Mouse (Mus musculus) cerebellum, postnatal 36 days (tissue): ENCODE measurements at regions not wholly inside any gene's neighbourhood (a gene's known extent, or its start where the extent isn't known, plus 50 kb on each side); places are given as distances from the start of the nearest gene placed in this dataset.

ENCODE experiments used
- DNase-seq, 2 experiments: peaks; one replicate each; pipeline ENCODE4 v3.0.0; 2021 to 2022; ENCODE audit warnings: mixed read lengths in 2 of 2

DNA sequence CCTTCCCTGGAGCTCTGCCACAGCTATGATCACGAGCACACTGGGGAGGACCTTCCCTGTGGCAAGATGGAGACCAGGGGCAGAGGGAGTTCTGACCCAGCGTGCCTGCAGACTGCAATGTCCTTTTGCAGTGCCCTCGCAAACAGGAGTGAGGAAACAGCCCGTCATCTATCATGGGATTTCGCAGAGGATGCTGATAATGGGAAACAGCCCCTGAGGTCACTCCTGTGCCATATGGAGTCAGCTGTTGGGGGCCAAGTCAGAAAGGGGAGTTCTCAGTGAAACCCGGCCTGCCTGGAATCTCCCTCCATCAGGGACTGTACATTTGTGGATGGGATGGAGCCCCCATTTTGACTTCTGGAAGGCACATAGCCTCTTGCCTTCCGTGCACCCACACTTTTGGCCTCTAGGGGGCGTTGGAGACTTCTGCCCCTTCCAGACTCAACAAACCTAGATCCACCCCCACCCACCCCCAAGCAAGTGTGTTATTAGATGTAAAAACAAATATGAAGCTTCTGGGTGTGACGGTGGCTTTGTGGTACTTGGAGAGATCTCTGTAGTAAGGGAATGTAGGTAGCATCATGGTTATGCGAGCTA is 98.1 kb downstream of the Kdr start:
- DNase-seq = no peak

DNA sequence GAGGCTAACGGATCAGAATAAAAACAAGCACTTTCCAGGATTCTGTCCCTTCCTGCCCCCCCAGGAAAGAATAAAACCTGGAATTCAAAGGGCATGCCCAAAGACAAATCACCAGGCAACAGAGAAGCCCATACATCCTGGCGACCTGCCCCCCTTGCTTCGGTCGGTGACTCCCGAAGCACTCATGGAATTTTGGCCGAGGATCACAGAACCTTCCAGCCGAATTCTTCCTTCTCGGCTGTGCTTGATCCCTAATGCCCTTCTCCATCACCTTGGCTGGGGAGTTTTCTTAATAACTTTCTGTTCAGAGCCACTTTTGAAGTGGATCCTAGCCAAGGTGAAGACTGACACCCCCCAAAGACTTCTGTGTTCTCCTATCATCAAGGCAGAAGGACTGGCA is 99.9 kb downstream of the Kdr start:
- no peak for DNase-seq

DNA sequence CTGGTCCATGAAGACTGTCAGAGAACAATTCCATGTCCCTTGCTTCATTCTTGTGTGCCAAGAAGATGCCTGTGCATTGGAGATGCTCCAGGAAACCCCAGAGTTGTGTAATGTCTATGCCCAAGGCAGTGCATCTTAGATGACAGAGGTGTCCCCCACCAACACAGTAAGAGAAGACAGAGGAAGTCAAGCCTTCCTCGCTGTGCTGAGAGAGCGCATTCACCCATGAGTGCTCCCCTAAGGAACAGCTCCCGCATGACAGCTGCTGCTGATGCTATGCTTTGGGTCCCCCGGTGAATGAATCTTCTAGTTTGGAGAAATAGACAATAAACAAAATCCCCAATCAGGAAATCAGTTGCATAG is 100.7 kb downstream of the Kdr start:
- DNase-seq = no peak

DNA sequence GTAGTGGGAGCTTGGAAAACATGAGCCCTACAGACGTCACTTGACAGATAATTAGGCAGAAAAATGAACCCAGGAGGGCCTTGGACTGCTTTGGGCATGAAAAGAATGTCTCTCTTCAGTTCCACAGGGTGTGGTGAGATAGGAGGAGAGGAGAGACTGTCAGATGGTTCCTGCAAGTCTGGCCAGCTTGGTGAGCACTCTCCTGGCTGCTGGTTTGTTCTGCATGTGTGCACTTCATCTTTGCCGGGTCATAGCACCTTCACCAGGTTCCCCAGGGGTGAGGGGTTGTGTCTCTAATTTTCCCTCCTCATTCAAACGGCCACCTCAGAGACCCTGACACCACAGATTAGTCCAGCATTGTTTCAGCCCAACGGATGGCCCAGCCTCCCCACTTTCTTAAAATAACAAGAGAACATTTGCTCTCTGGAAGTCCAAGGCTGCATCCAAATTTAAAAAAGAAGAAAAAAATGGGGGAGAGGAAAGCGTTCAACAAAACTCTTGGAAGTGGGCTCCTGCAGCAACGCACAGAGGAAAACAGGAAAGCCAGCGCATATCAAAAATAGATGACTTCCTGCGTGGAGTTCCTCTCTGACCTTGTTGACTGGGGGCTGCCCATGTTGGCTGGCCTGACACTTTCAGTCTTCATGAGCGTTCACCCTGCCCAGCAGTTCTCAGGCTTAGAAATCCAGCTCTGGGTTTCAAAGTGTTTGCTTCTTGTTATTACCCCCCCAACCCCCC is 101.2 kb downstream of the Kdr start:
- DNase-seq = no peak

DNA sequence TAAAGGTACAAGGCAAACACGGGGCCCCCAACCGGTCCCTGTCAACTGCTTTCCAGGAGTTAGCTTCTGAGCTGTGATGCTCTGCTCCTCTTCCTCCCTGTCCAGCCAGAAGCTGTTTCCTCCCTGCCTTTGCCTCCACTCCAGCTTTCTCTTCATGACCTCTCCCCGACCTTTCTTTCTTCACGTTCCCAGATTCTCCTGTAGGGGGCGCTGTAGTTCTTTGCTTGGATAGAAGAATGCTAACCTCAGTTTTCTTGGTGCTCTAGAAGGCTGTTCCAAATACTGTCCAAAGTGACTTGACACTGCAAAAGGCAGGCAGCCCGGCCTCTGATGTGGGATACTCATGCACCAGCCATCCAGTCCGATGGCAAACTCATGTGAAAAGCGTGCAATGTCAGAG is 107.1 kb downstream of the Kdr start:
- peak; percentile 40 to 64 for DNase-seq

DNA sequence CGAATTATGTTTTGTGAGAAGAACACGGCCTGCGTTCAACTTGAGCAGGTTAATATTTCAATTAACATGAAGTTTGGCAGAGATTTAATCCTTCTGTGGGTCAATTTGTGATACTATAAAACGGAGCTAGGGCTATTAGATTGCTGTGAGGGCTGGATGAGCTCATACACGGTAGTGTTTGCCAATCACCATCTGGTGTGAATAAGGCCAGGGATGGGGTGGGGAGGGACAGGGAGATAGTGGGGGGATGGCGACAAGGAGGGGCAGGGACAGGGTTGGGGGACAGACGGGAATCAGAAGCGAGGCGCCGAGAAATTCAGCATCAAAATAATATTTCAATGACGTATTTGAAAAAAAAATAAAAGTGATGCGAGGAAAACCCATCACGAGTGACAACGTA is 107.6 kb downstream of the Kdr start:
- no peak for DNase-seq

DNA sequence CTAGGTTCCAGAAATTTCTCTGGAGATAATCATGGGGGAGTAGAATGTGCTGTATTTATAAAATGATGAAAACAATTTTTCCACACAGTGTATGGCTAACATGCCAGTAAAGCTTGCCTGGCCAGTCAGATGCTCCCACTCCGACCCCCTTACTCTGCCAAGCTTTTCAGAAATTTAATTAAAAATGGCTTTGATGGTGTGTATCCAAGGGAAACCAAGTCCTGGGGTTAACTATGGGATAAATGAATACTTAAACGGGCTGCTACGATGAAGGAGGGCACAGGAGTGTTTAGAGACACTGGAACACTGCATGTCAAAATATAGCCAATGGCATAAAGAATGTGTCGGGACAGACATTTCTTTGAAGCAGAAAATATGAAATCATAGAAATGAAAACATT is 108.7 kb downstream of the Kdr start:
- DNase-seq = no peak

DNA sequence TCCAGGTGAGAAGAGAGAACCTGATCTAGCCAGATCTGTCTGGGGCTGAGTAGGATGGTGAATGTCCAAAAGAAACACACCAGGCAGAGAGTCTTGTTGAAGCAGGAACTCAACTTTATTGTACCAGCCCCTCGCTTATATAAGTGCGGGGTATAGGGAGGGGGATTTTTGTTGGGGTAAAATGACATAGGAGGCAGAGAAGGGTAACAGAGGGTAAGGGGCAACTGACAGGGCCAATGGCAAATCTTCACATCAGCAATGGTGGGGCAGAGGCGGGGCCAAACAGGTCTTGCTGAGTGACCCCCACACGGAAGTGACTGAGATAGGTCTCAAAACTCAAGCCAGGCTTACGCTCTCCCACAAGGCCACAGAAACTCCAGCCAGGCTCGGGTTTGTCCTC is 113.2 kb downstream of the Kdr start:
- no peak for DNase-seq

DNA sequence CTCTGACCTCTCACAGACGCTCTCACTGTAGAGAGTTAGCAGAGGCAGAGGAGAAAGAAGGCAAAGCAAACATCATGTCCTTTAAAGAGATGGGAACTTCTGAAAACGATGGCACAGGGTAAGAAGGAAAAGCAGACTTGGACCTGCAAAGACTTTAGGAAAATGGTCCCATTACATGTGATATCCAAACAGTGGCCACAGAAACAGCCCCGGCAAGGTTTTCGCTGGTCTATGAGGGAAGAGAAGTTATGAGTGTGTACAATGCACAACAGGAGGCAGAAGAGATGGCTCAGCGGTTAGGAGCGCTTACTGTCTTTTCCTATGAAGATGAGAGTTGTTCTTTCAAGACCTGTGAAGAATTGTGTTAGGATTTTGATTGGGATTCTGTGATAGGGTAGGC is 114.9 kb downstream of the Kdr start:
- no peak for DNase-seq

DNA sequence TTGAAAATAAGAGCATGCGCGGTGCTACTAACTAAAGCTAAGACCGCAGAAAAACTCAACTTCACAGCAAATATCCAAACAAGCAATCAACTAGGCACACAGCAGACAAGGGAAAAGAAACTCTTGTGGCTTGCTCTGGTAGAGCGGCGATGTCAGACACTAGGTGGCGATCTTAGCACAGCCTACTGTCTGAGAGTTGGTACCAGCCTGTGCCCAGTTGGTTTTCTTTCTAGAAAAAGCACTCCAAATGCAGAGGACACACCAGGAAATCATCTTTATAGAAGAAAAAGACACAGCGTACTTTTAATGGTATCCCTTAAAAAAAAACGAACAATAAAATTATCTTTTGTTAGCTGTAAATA is 115.6 kb downstream of the Kdr start:
- peak; percentile 40 to 59 for DNase-seq

DNA sequence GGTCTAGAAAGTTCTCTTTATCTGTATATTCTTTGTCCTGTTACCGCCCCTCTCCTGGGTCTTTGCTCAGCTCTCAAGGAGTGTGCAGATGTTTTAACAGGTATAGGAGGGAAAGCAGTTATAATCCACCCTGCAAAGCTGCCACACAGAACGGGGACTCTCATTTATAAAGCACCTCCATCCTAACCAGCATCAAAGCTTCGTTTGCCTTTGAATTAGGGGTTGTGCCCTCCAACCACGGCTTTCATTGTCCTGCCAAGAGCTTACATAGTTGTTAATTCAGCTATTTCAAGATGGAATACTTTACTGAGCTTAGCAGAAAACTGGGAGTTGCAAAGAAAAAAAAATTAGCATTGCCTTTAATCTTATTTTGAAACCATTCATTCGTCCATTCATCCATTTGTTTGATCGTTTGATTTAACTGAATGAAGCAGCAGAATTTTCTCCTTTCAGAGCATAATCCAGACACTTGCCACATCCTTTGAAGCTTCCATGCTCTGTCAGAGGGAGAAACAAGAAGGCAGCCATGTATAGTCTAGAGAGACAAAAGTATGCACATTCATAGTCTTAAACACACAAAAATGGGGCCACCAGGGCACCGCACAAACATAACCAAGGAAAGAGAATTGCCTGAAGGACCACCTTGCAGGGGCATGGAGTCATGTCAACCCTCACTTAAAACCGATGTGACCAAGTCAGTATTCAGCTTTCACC is 116.2 kb downstream of the Kdr start:
- DNase-seq = no peak

DNA sequence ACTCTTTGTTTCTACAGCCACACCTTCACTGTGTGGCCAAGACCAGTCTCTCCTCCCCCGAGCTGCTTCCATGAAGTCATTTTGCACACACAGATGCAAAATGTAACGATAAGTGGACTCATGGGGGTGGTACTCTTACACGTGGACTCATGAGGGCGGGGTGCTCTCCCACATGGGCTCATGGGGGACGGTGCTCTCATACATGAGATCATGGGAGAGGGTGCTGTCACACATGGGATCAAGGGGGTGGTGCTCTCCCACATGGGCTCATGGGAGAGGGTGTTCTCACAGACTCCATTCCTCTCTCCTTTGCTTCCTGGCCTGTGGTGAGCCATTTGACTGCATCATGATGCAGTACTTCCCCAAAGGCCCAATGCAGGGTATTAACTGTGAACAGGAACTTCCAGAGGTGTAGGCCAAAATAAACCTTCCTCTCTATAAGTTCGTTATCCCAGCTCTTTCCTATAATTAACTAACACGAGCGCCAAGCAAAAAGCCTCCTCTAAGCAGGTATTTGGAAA is 118.9 kb downstream of the Kdr start:
- no peak for DNase-seq

DNA sequence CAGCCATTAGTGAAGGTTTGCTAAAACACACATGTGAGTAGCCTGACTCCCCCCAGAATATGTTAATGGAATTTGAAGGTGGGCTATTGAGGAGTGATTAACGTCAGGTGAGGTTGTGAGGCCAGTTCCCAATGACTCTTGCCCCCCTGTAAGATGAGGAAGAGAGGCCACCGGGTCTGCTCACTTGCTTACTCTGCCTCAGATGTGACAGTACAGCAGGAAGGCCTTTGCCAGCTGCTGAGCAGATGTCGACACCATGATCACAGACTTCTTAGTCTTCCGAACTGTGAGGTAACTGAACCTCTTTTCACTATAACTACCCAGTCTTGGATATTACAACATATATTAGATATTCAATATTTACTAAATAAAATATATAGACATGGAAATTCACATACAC is 127.4 kb downstream of the Kdr start:
- DNase-seq = no peak

DNA sequence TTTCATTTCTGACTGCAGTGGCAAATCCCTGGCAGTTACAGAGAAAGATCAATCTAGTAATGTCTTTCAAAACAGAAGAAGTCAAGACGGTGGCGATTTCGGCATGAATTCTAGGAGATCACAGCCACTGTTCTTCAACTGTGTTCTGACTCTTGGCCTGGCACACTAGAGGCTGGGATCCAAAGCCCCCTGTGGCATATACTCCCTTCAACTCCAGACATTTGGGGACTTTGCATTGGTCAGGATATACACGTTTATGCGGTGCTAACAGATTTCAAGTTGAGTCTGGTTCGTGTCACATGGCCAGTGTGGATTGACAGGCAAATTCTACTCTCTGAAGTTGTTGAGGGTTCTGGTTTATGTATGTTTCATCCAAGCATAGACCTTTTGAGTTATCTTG is 130.3 kb downstream of the Kdr start:
- DNase-seq = no peak

DNA sequence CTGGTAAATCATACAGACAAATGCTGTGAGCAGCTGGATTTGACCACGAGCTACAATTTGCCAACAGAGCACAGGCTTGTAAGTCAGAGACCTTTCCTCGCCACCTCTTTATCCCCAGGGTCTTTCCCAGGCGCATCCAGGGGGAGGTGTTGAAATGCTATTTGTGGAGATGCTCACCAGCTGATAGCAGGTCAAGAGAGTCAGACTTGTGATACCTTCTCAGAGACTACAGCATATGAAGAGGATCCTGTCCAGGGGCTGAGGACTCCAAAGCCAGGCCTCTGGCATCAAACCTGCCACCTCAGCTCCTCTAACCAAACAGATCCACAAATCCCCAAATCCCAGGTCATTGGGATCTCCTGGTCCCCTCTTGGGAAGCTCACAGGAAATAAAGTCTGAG is 130.9 kb downstream of the Kdr start:
- no peak for DNase-seq

DNA sequence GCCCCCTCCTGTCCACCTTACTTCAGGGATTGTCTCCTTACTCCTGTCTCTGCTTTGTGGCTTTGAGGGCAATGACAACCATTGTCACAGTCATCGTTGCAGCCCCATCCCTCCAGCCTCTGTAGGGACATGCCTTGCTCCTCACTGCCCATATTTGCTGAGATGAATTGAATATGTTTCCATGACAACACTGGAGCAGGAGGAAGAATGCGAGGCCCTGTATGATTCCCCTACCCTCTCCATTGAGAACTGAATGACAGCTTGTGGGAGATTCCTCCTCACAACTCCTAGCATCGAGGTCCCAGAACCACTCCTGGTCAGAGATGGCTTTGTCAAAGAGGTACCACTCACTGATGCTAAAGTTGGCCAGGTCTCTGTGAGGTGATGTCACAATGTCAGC is 132.2 kb downstream of the Kdr start:
- DNase-seq = no peak

DNA sequence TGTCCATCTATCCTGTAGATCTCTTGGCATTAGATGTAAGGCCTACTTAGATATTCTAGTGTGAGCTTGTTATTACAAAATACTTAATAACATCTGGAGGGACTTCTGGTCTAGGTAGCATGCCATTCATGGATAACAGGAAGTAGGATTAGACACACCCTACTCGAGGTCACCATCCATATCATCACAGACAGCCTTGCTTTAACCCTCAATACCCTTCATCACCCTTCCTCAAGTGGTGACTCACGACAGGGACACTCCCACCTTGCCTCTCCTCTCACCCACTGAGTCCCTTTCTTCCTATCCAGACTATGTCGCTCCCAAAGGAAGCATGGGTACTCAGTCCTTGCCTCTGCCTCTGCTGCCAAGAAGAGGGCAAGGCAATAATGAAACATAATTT is 134.5 kb downstream of the Kdr start:
- no peak for DNase-seq

DNA sequence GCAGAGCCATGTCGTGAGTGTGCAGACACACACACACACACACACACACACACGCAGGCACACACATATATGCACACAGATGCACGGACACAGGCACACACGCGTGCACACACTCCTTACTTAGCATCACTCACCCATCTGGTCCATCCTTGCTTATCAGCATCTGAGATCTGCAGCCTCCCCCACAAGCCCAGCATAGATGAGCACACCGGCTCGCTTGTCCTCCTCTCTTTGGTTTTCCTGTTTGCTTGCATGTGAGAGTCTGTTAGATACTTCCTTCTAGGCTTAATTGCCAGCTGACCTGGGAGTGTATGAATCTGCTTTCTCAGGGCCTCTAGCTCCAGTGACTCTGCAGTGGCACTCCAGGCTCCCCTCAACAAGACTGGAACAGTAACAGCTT is 137.8 kb downstream of the Kdr start:
- no peak for DNase-seq

DNA sequence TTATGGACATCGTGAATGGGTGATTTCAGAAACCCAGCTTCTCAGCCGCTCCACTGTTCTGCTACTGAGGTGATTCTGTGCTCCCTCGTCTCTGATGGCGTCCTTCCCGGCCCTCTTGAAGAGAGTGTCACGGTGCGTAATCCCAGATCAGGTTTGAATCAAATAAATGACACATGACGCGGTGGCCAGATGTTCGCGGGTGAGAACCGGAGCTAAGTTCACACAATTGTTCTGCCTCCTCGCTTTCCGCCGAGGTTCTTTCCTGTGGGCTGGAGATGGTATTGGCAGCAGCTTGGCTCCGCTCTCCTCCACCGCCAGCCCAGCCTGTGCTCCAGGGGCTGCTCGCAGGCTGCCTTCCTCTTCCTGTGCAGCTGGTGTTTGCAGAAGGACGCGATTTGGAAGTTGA is 142.7 kb downstream of the Kdr start:
- no peak for DNase-seq

DNA sequence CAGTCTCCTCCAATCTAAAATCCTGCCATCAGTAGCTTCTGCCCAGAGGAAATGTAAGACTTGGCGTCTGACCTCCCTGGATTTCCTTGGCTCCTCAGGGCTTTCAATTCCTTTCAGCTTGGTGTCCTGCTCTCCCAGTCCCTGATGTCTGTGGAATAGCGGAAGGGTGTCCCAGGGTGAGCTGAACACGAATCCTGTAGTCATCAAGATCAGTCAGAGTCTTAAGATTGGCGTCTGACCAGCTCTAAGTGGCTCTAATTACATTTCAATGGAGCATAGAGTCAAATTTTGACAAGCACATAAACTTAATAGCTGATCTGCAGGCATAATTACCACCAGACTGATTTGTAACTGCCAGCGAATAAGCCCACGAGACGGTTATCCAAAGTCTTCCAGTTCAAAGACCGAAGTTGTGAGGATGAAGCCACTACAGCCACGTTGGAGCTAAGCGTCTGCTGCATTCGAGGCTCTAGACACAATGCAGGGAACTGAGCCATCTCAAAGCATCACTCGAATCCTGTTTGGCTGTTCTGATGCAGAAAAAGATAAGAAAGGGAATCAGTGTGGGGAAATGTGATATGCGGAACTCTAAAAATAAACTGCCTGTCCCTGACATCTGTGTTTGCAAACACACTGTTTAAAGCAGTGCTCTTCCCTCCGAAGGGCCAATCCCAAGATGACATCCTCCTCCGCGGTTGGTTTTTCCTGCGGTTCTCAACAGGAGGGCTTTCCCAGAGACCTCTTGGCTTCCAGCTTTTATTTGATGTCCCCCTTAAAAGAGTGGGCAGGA is 143.3 kb downstream of the Kdr start:
- DNase-seq = no peak

DNA sequence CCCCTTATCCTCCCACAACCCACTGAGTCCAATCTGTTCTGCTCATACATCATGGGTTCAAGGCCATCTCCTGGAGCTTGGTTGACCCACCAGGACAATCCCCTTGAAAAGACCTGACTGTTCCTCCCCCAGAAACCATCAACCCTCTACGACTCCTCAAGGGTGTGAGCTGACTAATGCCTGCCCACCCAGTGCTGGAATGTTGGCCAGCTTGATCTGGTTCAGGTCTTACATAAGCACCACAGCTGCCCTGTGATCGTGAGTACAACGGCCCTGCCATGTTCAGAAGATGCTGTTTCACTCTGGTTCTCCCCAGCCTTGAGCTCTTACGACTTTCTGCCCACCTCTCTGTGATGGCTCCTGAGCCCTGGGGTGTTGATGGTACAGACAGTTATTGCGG is 145.9 kb downstream of the Kdr start:
- no peak for DNase-seq

DNA sequence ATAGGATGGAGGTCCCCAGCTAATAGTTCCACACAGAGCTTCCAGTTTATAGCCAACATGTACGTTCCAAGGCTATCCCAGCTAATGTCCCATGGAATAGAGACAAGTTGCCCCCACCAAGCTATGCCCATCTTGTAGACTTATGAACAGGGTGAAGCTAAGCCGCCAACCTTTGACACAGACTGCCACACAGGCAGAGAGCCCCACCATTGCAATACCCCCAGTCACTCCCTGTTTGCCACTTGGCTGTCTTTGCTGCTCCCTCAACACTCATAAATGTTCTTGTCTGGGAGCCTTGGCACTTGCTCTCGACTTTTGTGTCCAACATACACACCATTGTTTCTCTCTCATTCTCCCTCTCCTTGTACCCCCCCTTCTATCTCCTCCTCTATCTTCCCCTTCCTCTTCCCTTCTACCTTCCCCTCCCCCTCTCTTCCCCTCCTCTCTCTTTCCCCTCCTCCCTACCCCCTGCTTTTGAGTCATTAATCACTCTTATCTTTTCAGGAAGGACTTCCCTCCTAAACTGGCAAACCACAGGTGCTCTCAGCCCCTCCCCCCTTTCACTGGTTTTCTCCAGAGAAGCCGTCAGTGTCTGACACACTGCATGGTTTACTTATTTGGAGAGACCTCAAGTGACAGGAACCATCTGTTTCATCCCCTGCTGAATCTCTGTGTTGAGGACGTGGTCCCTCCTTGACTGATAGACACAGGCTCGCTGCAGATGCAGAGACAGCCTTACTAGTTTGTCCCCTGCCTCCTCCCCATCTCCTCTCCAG is 148.2 kb downstream of the Kdr start:
- no peak for DNase-seq

DNA sequence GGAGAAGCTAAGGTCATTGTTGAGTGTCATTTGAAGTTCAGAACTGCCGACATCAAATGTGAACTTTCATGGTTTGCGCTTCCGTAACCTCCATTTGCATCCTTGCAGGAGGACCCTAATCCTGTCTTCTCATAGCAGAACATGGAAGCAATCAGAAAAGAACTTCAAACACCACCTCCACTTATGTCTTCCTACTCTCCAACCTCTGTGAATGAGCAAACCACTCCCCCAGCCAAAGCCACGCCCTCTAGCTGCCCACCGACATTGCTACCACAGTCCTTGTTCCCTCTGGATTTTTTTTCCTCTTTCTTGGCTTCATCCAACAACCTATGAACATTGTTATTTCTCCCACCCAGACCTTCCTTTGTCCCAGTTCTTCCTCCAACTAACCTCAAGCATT is 149.9 kb downstream of the Kdr start:
- DNase-seq = no peak
